Mouse (Mus musculus): ENCODE results near the gene Slc5a6. TPM values are rescaled to one million over a fixed set of nuclear protein-coding genes. Genes with fewer than 3 reads are reported as not detected.

Gene Slc5a6
- polyA plus RNA-seq, 1 experiment: 11.1 TPM

- Histone ChIP-seq H3ac (ENCODE audit: control insufficient read depth, insufficient read length) (no peak overlapping the region), H3K4me2 (ENCODE audit: low read depth) (no peak overlapping the region), H3K36me3 (ENCODE audit: control insufficient read depth, insufficient read depth) (peaks cover 6% of the 10 kb centered on the region), H3K79me2 (ENCODE audit: control insufficient read depth, insufficient read depth) (no peaks in the 10 kb centered on the region), H3K27me3 (ENCODE audit: control insufficient read depth, insufficient read depth, insufficient read length) (no peaks in the 10 kb centered on the region), H3K4me3 (no peak overlapping the region)
- TF ChIP-seq MYOG (IDR thresholded peaks at IDR 0.05; ENCODE audit: control insufficient read depth in 1 of 3, insufficient read depth in 1 of 3, insufficient read length in 2 of 3, low read depth in 2 of 3) (no peak), SRF (IDR thresholded peaks at IDR 0.05; ENCODE audit: control insufficient read depth, insufficient read length, low read depth) (no peak), MYOD1 (IDR thresholded peaks at IDR 0.05; ENCODE audit: control insufficient read depth in 1 of 3, insufficient read length in 2 of 3, low read depth in 2 of 3) (no peak), POLR2A (IDR thresholded peaks at IDR 0.05; ENCODE audit: insufficient read length, low read depth) (no peak), USF1 (IDR thresholded peaks at IDR 0.05; ENCODE audit: low read depth) (no peak), MAX (IDR thresholded peaks at IDR 0.05; ENCODE audit: low read depth) (no peak), POLR2AphosphoS2 (IDR thresholded peaks at IDR 0.05; ENCODE audit: insufficient read length, low read depth) (no peak), E2F4 (IDR thresholded peaks at IDR 0.05; ENCODE audit: insufficient read depth) (no peak)
These were observed 14.1 kb downstream of the Slc5a6 start for GRCm38 (mm10) chr5:31034669-31035068.

- TF ChIP-seq USF1 (IDR thresholded peaks at IDR 0.05; ENCODE audit: low read depth): no peak
- TF ChIP-seq TCF12 (IDR thresholded peaks at IDR 0.05; ENCODE audit: insufficient read depth, poor library complexity, severe bottlenecking): no peak
- TF ChIP-seq MAX (IDR thresholded peaks at IDR 0.05; ENCODE audit: low read depth): no peak
- TF ChIP-seq SRF (IDR thresholded peaks at IDR 0.05; ENCODE audit: control insufficient read depth, insufficient read length, low read depth): no peak
- TF ChIP-seq POLR2A (IDR thresholded peaks at IDR 0.05; ENCODE audit: insufficient read length, low read depth): no peak
- TF ChIP-seq POLR2AphosphoS2 (IDR thresholded peaks at IDR 0.05; ENCODE audit: insufficient read length, low read depth): no peak
- no peak for TF ChIP-seq E2F4 (IDR thresholded peaks at IDR 0.05; ENCODE audit: insufficient read depth)
- no peak for TF ChIP-seq TCF3 (IDR thresholded peaks at IDR 0.05; ENCODE audit: insufficient read length, low read depth)
- TF ChIP-seq MYOG (IDR thresholded peaks at IDR 0.05; ENCODE audit: control insufficient read depth in 1 of 3, insufficient read depth in 1 of 3, insufficient read length in 2 of 3, low read depth in 2 of 3): no peak
- no peak for TF ChIP-seq CEBPB (IDR thresholded peaks at IDR 0.05; ENCODE audit: insufficient read depth, poor library complexity, severe bottlenecking)
- no peak for TF ChIP-seq REST (IDR thresholded peaks at IDR 0.05; ENCODE audit: insufficient read depth, insufficient read length)
- TF ChIP-seq MYOD1 (IDR thresholded peaks at IDR 0.05; ENCODE audit: control insufficient read depth in 1 of 3, insufficient read length in 2 of 3, low read depth in 2 of 3): no peak
- H3K27me3 ChIP-seq (ENCODE audit: control insufficient read depth, insufficient read depth, insufficient read length): no peaks in the 10 kb centered on the region
- H3K79me2 ChIP-seq (ENCODE audit: control insufficient read depth, insufficient read depth): no peaks in the 10 kb centered on the region
- H3K4me2 ChIP-seq (ENCODE audit: low read depth): no peak overlapping the region
- H3ac ChIP-seq (ENCODE audit: control insufficient read depth, insufficient read length): no peak overlapping the region
- no peak overlapping the region for H3K4me3 ChIP-seq
- no peaks in the 10 kb centered on the region for H3K36me3 ChIP-seq (ENCODE audit: control insufficient read depth, insufficient read depth)
These were observed 17.2 kb downstream of the Slc5a6 start for GRCm38 (mm10) chr5:31031508-31031907.

GRCm38 (mm10) chr5:31030926-31031325, 17.8 kb downstream of the Slc5a6 start:
- no peak overlapping the region for H3K4me3 ChIP-seq
- H3K79me2 ChIP-seq (ENCODE audit: control insufficient read depth, insufficient read depth): no peaks in the 10 kb centered on the region
- no peaks in the 10 kb centered on the region for H3K27me3 ChIP-seq (ENCODE audit: control insufficient read depth, insufficient read depth, insufficient read length)
- no peak overlapping the region for H3K4me2 ChIP-seq (ENCODE audit: low read depth)
- no peaks in the 10 kb centered on the region for H3K36me3 ChIP-seq (ENCODE audit: control insufficient read depth, insufficient read depth)
- H3ac ChIP-seq (ENCODE audit: control insufficient read depth, insufficient read length): no peak overlapping the region
- no peak for TF ChIP-seq POLR2AphosphoS2 (IDR thresholded peaks at IDR 0.05; ENCODE audit: insufficient read length, low read depth)
- TF ChIP-seq TCF12 (IDR thresholded peaks at IDR 0.05; ENCODE audit: insufficient read depth, poor library complexity, severe bottlenecking): no peak
- TF ChIP-seq REST (IDR thresholded peaks at IDR 0.05; ENCODE audit: insufficient read depth, insufficient read length): no peak
- no peak for TF ChIP-seq MAX (IDR thresholded peaks at IDR 0.05; ENCODE audit: low read depth)
- no peak for TF ChIP-seq MYOD1 (IDR thresholded peaks at IDR 0.05; ENCODE audit: control insufficient read depth in 1 of 3, insufficient read length in 2 of 3, low read depth in 2 of 3)
- no peak for TF ChIP-seq CEBPB (IDR thresholded peaks at IDR 0.05; ENCODE audit: insufficient read depth, poor library complexity, severe bottlenecking)
- TF ChIP-seq E2F4 (IDR thresholded peaks at IDR 0.05; ENCODE audit: insufficient read depth): no peak
- no peak for TF ChIP-seq MYOG (IDR thresholded peaks at IDR 0.05; ENCODE audit: control insufficient read depth in 1 of 3, insufficient read depth in 1 of 3, insufficient read length in 2 of 3, low read depth in 2 of 3)
- TF ChIP-seq SRF (IDR thresholded peaks at IDR 0.05; ENCODE audit: control insufficient read depth, insufficient read length, low read depth): no peak
- TF ChIP-seq POLR2A (IDR thresholded peaks at IDR 0.05; ENCODE audit: insufficient read length, low read depth): no peak
- TF ChIP-seq TCF3 (IDR thresholded peaks at IDR 0.05; ENCODE audit: insufficient read length, low read depth): no peak
- no peak for TF ChIP-seq USF1 (IDR thresholded peaks at IDR 0.05; ENCODE audit: low read depth)

GRCm38 (mm10) chr5:31024641-31025040, 24.1 kb downstream of the Slc5a6 start:
- no peak overlapping the region for H3K4me2 ChIP-seq (ENCODE audit: low read depth)
- no peak for TF ChIP-seq POLR2AphosphoS2 (IDR thresholded peaks at IDR 0.05; ENCODE audit: insufficient read length, low read depth)
- no peak for TF ChIP-seq MYOD1 (IDR thresholded peaks at IDR 0.05; ENCODE audit: control insufficient read depth in 1 of 3, insufficient read length in 2 of 3, low read depth in 2 of 3)
- no peak for TF ChIP-seq MYOG (IDR thresholded peaks at IDR 0.05; ENCODE audit: control insufficient read depth in 1 of 3, insufficient read depth in 1 of 3, insufficient read length in 2 of 3, low read depth in 2 of 3)
- no peak for TF ChIP-seq CEBPB (IDR thresholded peaks at IDR 0.05; ENCODE audit: insufficient read depth, poor library complexity, severe bottlenecking)
- no peak for TF ChIP-seq POLR2A (IDR thresholded peaks at IDR 0.05; ENCODE audit: insufficient read length, low read depth)
- no peak for TF ChIP-seq TCF12 (IDR thresholded peaks at IDR 0.05; ENCODE audit: insufficient read depth, poor library complexity, severe bottlenecking)
- no peak overlapping the region for H3K4me3 ChIP-seq
- no peaks in the 10 kb centered on the region for H3K27me3 ChIP-seq (ENCODE audit: control insufficient read depth, insufficient read depth, insufficient read length)
- no peak overlapping the region for H3ac ChIP-seq (ENCODE audit: control insufficient read depth, insufficient read length)
- H3K79me2 ChIP-seq (ENCODE audit: control insufficient read depth, insufficient read depth): no peaks in the 10 kb centered on the region
- H3K36me3 ChIP-seq (ENCODE audit: control insufficient read depth, insufficient read depth): no peaks in the 10 kb centered on the region

- H3K36me3 ChIP-seq (ENCODE audit: control insufficient read depth, insufficient read depth): no peaks in the 10 kb centered on the region
- H3K4me3 ChIP-seq: no peak overlapping the region
- H3K4me2 ChIP-seq (ENCODE audit: low read depth): peak overlapping the region; percentile 34
- H3ac ChIP-seq (ENCODE audit: control insufficient read depth, insufficient read length): no peak overlapping the region
- no peaks in the 10 kb centered on the region for H3K79me2 ChIP-seq (ENCODE audit: control insufficient read depth, insufficient read depth)
- no peaks in the 10 kb centered on the region for H3K27me3 ChIP-seq (ENCODE audit: control insufficient read depth, insufficient read depth, insufficient read length)
- TF ChIP-seq MAX (IDR thresholded peaks at IDR 0.05; ENCODE audit: low read depth) (no peak), MYOD1 (IDR thresholded peaks at IDR 0.05; ENCODE audit: control insufficient read depth in 1 of 3, insufficient read length in 2 of 3, low read depth in 2 of 3) (peak; percentile 11 to 90 (median 64)), REST (IDR thresholded peaks at IDR 0.05; ENCODE audit: insufficient read depth, insufficient read length) (no peak), USF1 (IDR thresholded peaks at IDR 0.05; ENCODE audit: low read depth) (no peak), POLR2A (IDR thresholded peaks at IDR 0.05; ENCODE audit: insufficient read length, low read depth) (no peak), MYOG (IDR thresholded peaks at IDR 0.05; ENCODE audit: control insufficient read depth in 1 of 3, insufficient read depth in 1 of 3, insufficient read length in 2 of 3, low read depth in 2 of 3) (peak in 2 of 3 experiments; percentile 50 to 90), E2F4 (IDR thresholded peaks at IDR 0.05; ENCODE audit: insufficient read depth) (no peak), CEBPB (IDR thresholded peaks at IDR 0.05; ENCODE audit: insufficient read depth, poor library complexity, severe bottlenecking) (no peak), TCF12 (IDR thresholded peaks at IDR 0.05; ENCODE audit: insufficient read depth, poor library complexity, severe bottlenecking) (peak; percentile 13), SRF (IDR thresholded peaks at IDR 0.05; ENCODE audit: control insufficient read depth, insufficient read length, low read depth) (no peak), POLR2AphosphoS2 (IDR thresholded peaks at IDR 0.05; ENCODE audit: insufficient read length, low read depth) (no peak), TCF3 (IDR thresholded peaks at IDR 0.05; ENCODE audit: insufficient read length, low read depth) (no peak)
These were observed 25.5 kb downstream of the Slc5a6 start for GRCm38 (mm10) chr5:31023254-31023653.
